Mouse (Mus musculus): ENCODE results near the gene Dapk3. TPM values are rescaled to one million over a fixed set of nuclear protein-coding genes. Genes with fewer than 3 reads are reported as not detected.

Gene Dapk3
- polyA plus RNA-seq, 1 experiment from 2014 or later, result 56.4 TPM

DNA sequence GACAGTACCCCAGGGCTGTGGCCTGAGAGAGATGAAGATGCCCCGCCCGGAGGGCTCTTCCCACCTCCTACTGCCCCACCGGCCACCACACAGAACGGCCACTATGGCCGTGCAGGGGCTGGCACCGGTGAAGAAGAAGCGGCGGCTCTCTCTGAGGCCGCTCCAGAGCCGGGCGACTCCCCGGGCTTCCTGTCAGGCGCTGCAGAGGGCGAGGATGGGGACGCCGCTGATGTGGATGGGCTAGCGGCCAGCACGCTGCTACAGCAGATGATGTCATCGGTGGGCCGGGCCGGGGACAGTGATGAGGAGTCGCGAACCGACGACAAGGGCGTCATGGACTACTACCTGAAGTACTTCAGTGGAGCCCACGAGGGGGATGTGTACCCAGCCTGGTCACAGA, 38.1 kb upstream of the Dapk3 start:
- Histone ChIP-seq H3K9ac (ENCODE audit: low read length) (no peak overlapping the region), H3K27ac (ENCODE audit: low read depth, low read length) (no peak overlapping the region), H3K36me3 (ENCODE audit: control insufficient read depth, insufficient read depth, low read length) (peaks cover 28% of the 10 kb centered on the region), H3K9me3 (ENCODE audit: control insufficient read depth, low read length) (no peaks in the 10 kb centered on the region), H3K4me2 (ENCODE audit: low read depth) (no peak overlapping the region), H3K4me1 (ENCODE audit: control insufficient read depth, insufficient read depth, low read length) (peaks cover 17% of the 10 kb centered on the region), H3K27me3 (ENCODE audit: control insufficient read depth, insufficient read depth, low read length) (no peaks in the 10 kb centered on the region), H3K4me3 (ENCODE audit: low read depth, low read length) (no peak overlapping the region)
- 95% methylated on average over 25 of the region's 27 CpGs for WGBS
- no peak for ATAC-seq (ENCODE audit: insufficient read depth, low FRiP score, low TSS enrichment)
- DNase-seq (ENCODE audit: low spot score), result no peak

DNA sequence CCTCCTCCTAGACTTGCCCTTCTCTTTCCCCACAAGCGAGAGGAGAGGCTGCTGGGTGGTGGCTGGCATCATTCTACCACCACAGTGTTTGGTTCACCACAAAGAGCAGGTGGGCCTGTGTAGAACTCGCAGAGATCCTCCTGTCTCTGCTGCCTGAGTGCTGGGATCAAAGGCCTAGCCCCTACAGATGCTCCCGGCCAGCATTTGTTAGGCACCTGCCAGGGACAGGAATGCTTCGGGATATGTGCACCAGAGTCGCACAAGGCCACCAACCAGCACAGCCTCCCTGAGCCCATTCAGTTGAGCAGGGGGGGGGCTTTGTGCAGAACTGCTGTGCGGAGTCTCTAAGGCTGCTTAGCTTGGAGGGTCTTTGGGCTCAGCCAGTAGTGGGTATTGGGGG, 37.5 kb upstream of the Dapk3 start:
- ATAC-seq (ENCODE audit: insufficient read depth, low FRiP score, low TSS enrichment) (no peak), DNase-seq (ENCODE audit: low spot score) (no peak)
- no peak overlapping the region for H3K4me2 ChIP-seq (ENCODE audit: low read depth)
- H3K27me3 ChIP-seq (ENCODE audit: control insufficient read depth, insufficient read depth, low read length), result no peaks in the 10 kb centered on the region
- peaks cover 28% of the 10 kb centered on the region for H3K36me3 ChIP-seq (ENCODE audit: control insufficient read depth, insufficient read depth, low read length)
- H3K9ac ChIP-seq (ENCODE audit: low read length), result no peak overlapping the region
- WGBS, result 94% methylated on average over 6 of the region's 6 CpGs
- H3K9me3 ChIP-seq (ENCODE audit: control insufficient read depth, low read length), result no peaks in the 10 kb centered on the region
- H3K27ac ChIP-seq (ENCODE audit: low read depth, low read length), result no peak overlapping the region
- H3K4me3 ChIP-seq (ENCODE audit: low read depth, low read length), result no peak overlapping the region
- H3K4me1 ChIP-seq (ENCODE audit: control insufficient read depth, insufficient read depth, low read length), result peaks cover 11% of the 10 kb centered on the region

DNA sequence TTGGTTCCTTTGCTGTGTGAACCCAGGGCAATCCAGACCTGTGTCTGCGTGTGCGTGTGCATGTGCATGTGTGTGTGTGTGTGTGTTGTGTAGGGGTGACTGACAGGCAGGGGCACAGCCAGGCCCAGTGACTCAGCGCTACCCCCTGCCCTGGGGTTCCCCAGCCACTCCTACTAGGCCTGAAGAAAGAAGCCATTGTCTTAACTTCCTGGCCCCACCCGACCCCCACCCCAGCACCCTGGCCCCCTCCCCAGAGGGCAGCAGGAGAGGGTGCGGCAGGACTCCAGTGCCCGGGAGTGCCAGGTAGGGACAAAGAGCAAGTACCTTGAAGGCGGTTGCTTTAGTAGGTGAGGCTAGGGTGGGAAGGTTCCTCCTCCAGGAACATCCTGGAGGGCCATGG, 37.0 kb upstream of the Dapk3 start:
- peaks cover 28% of the 10 kb centered on the region for H3K36me3 ChIP-seq (ENCODE audit: control insufficient read depth, insufficient read depth, low read length)
- no peak overlapping the region for H3K9ac ChIP-seq (ENCODE audit: low read length)
- DNase-seq (ENCODE audit: low spot score) (no peak), ATAC-seq (ENCODE audit: insufficient read depth, low FRiP score, low TSS enrichment) (no peak)
- no peak overlapping the region for H3K4me2 ChIP-seq (ENCODE audit: low read depth)
- 91% methylated on average over 7 of the region's 7 CpGs for WGBS
- no peak overlapping the region for H3K4me3 ChIP-seq (ENCODE audit: low read depth, low read length)
- peaks cover 6% of the 10 kb centered on the region for H3K4me1 ChIP-seq (ENCODE audit: control insufficient read depth, insufficient read depth, low read length)
- H3K27me3 ChIP-seq (ENCODE audit: control insufficient read depth, insufficient read depth, low read length), result no peaks in the 10 kb centered on the region
- no peaks in the 10 kb centered on the region for H3K9me3 ChIP-seq (ENCODE audit: control insufficient read depth, low read length)
- H3K27ac ChIP-seq (ENCODE audit: low read depth, low read length), result no peak overlapping the region

DNA sequence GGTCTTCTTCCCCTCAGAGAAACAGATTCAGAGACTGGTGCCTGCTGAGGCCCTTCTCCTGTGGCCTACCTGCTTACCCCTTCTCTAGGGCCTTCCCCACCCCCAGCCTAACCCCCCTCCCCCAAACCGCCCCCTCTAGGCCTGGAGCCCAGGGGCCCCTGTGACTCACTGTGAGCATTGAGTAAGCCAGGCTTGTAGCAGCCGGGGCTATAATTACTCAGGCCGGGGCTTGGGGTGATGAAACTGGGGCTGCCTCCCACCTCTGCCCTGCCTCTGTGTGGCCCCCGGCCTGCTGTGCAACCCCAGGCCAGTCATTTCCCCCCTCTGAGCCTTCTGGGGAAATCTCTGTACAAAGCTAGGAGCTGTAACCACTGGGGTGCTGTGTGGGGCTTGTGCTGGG, 36.5 kb upstream of the Dapk3 start:
- DNase-seq (ENCODE audit: low spot score) (no peak), ATAC-seq (ENCODE audit: insufficient read depth, low FRiP score, low TSS enrichment) (no peak)
- H3K4me3 ChIP-seq (ENCODE audit: low read depth, low read length), result no peak overlapping the region
- 85% methylated on average over 4 of the region's 4 CpGs for WGBS
- H3K4me2 ChIP-seq (ENCODE audit: low read depth), result no peak overlapping the region
- H3K4me1 ChIP-seq (ENCODE audit: control insufficient read depth, insufficient read depth, low read length), result peaks cover 3% of the 10 kb centered on the region; the same call in 1 of the 2 replicates
- H3K27me3 ChIP-seq (ENCODE audit: control insufficient read depth, insufficient read depth, low read length), result no peaks in the 10 kb centered on the region
- H3K36me3 ChIP-seq (ENCODE audit: control insufficient read depth, insufficient read depth, low read length), result peaks cover 28% of the 10 kb centered on the region
- H3K9ac ChIP-seq (ENCODE audit: low read length), result no peak overlapping the region
- H3K9me3 ChIP-seq (ENCODE audit: control insufficient read depth, low read length), result no peaks in the 10 kb centered on the region
- H3K27ac ChIP-seq (ENCODE audit: low read depth, low read length), result no peak overlapping the region

DNA sequence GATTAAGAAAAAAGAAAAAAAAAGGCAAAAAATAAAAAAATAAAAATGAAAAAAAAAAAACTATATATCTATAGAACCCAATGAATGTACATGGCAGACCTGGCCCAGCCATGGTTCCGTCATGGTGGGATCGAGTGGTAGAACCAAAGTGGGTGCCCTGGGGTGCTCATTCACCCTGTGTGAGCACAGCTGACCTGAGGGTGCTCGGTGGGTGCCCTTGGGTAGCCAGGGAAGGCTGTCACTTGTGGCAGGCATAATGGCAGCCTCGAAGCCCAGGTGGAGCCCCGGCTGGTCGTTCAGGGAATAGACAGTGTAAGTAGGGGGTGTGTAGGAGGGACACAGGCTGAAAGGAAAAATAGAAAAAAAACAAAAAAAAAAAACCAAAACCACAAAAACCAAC, 31.5 kb upstream of the Dapk3 start:
- no peaks in the 10 kb centered on the region for H3K4me1 ChIP-seq (ENCODE audit: control insufficient read depth, insufficient read depth, low read length)
- no peak overlapping the region for H3K9ac ChIP-seq (ENCODE audit: low read length)
- no peak overlapping the region for H3K27ac ChIP-seq (ENCODE audit: low read depth, low read length)
- ATAC-seq (ENCODE audit: insufficient read depth, low FRiP score, low TSS enrichment), result no peak
- no peaks in the 10 kb centered on the region for H3K27me3 ChIP-seq (ENCODE audit: control insufficient read depth, insufficient read depth, low read length)
- no peak for DNase-seq (ENCODE audit: low spot score)
- H3K36me3 ChIP-seq (ENCODE audit: control insufficient read depth, insufficient read depth, low read length), result peaks cover 40% of the 10 kb centered on the region
- H3K9me3 ChIP-seq (ENCODE audit: control insufficient read depth, low read length), result no peaks in the 10 kb centered on the region
- no peak overlapping the region for H3K4me3 ChIP-seq (ENCODE audit: low read depth, low read length)
- H3K4me2 ChIP-seq (ENCODE audit: low read depth), result no peak overlapping the region
- 79% methylated on average over 6 of the region's 6 CpGs for WGBS

DNA sequence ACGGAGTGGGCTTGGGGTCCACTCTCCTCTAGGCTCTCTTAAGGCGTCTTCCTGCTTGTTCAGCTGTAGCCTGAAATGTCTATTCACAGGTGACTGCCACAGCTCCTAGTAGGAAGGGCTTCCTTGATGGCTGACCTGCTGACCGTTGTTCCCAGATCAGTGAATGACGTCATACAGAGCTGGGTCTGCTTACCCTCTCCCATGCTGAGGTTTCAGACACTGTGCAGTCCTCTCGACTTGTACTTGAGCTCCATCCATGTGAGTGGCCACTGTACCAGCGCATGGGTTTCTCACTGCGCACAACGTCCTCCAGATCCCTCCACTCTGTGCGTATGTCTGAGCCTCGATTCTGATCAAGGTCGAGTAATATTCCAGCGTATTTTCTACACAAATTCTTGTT, 30.2 kb upstream of the Dapk3 start:
- WGBS, result 78% methylated on average over 12 of the region's 12 CpGs
- no peaks in the 10 kb centered on the region for H3K27me3 ChIP-seq (ENCODE audit: control insufficient read depth, insufficient read depth, low read length)
- H3K27ac ChIP-seq (ENCODE audit: low read depth, low read length), result no peak overlapping the region
- no peak overlapping the region for H3K4me2 ChIP-seq (ENCODE audit: low read depth)
- H3K4me3 ChIP-seq (ENCODE audit: low read depth, low read length), result no peak overlapping the region
- no peak overlapping the region for H3K9ac ChIP-seq (ENCODE audit: low read length)
- ATAC-seq (ENCODE audit: insufficient read depth, low FRiP score, low TSS enrichment) (no peak), DNase-seq (ENCODE audit: low spot score) (no peak)
- no peaks in the 10 kb centered on the region for H3K4me1 ChIP-seq (ENCODE audit: control insufficient read depth, insufficient read depth, low read length)
- no peaks in the 10 kb centered on the region for H3K9me3 ChIP-seq (ENCODE audit: control insufficient read depth, low read length)
- peaks cover 46% of the 10 kb centered on the region for H3K36me3 ChIP-seq (ENCODE audit: control insufficient read depth, insufficient read depth, low read length)

DNA sequence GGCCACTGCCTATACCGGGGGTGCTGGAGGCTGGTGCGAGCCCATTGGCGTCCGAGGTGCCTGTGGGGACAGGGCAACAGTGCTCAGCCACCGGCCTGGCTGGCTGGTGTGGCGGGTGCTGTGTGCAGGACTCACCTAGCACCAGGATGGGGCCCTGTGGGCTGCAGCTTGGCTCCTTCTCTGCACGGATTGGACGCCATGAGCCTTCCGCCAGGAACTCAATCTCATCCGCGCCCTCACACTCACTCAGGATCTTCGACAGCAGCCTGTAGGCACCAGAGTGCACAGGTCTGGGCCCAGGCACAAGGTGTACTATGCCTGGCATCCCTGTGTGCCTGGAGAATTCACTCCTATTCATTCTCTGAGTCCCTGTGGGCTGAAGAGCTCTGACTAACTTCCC, 28.5 kb upstream of the Dapk3 start:
- Histone ChIP-seq H3K4me3 (ENCODE audit: low read depth, low read length) (no peak overlapping the region), H3K4me1 (ENCODE audit: control insufficient read depth, insufficient read depth, low read length) (no peaks in the 10 kb centered on the region), H3K27ac (ENCODE audit: low read depth, low read length) (no peak overlapping the region), H3K27me3 (ENCODE audit: control insufficient read depth, insufficient read depth, low read length) (no peaks in the 10 kb centered on the region), H3K36me3 (ENCODE audit: control insufficient read depth, insufficient read depth, low read length) (peaks cover 44% of the 10 kb centered on the region), H3K9ac (ENCODE audit: low read length) (no peak overlapping the region), H3K4me2 (ENCODE audit: low read depth) (no peak overlapping the region), H3K9me3 (ENCODE audit: control insufficient read depth, low read length) (no peaks in the 10 kb centered on the region)
- no peak for DNase-seq (ENCODE audit: low spot score)
- ATAC-seq (ENCODE audit: insufficient read depth, low FRiP score, low TSS enrichment), result no peak
- WGBS, result 95% methylated on average over 12 of the region's 12 CpGs

DNA sequence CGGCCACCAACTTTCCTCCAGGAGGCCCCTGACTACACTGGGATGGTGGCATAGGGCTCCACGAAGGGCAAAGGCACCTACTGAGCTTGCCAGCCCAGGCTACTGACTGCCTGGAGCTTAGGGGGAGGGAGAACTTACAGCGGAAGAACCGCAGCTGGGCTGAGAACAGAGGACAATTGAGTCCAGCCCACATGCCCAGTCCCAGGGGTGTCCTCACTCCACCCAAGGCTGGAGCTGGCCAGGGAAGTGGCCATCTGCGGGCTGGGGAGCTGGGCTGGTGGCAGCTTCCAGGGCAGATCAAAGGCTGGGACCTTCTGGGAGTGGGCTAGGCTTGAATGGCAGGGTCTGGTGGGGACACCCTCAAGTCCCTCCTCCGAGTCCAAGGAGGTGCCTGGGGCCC, 28.1 kb upstream of the Dapk3 start:
- no peak overlapping the region for H3K27ac ChIP-seq (ENCODE audit: low read depth, low read length)
- H3K4me2 ChIP-seq (ENCODE audit: low read depth), result no peak overlapping the region
- DNase-seq (ENCODE audit: low spot score) (no peak), ATAC-seq (ENCODE audit: insufficient read depth, low FRiP score, low TSS enrichment) (no peak)
- H3K27me3 ChIP-seq (ENCODE audit: control insufficient read depth, insufficient read depth, low read length), result no peaks in the 10 kb centered on the region
- no peaks in the 10 kb centered on the region for H3K9me3 ChIP-seq (ENCODE audit: control insufficient read depth, low read length)
- WGBS, result 81% methylated on average over 6 of the region's 6 CpGs
- no peak overlapping the region for H3K9ac ChIP-seq (ENCODE audit: low read length)
- peaks cover 44% of the 10 kb centered on the region for H3K36me3 ChIP-seq (ENCODE audit: control insufficient read depth, insufficient read depth, low read length)
- no peak overlapping the region for H3K4me3 ChIP-seq (ENCODE audit: low read depth, low read length)
- H3K4me1 ChIP-seq (ENCODE audit: control insufficient read depth, insufficient read depth, low read length), result no peaks in the 10 kb centered on the region

DNA sequence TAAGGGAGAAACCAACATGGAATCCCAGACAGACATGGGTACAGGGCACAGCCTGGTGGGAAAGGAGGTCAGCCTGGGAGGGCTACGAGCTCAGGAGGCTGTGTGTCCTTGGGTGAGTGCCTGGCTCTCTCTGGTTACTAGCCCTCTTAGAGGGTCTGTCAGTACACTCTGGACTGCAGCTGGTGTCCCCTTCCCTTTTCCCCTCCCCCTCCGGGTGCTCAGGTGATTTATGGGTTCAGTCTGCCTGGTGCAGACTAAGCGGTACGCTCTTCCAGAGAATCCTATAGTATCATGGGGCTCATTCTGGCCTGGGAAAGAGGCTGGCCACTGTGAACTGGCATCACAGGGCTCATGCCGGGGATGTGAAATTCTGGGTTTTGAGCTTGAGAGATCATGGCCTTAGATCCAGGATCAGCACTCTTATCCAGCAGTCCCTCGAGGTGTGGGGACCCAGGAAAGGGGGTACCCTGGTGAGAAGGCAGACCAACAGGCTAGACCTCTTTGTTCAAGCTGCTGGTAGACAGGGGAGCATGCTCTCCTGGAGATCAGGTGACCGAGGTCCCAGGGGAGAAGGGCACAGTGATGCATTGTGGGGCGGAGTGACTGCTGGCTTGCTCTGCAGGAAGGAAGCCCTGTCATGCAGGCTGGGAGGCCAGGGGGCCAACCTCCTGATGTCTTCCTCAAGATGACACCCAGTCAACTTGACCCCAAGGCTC, 21.0 kb upstream of the Dapk3 start:
- 65% methylated on average over 8 of the region's 8 CpGs for WGBS
- no peak overlapping the region for H3K4me3 ChIP-seq (ENCODE audit: low read depth, low read length)
- ATAC-seq (ENCODE audit: insufficient read depth, low FRiP score, low TSS enrichment) (peak; percentile 76), DNase-seq (ENCODE audit: low spot score) (peak; percentile 47)
- H3K36me3 ChIP-seq (ENCODE audit: control insufficient read depth, insufficient read depth, low read length), result peaks cover 21% of the 10 kb centered on the region
- H3K4me2 ChIP-seq (ENCODE audit: low read depth), result peak overlapping the region; percentile 21
- peaks cover 14% of the 10 kb centered on the region for H3K4me1 ChIP-seq (ENCODE audit: control insufficient read depth, insufficient read depth, low read length)
- H3K27me3 ChIP-seq (ENCODE audit: control insufficient read depth, insufficient read depth, low read length), result no peaks in the 10 kb centered on the region
- no peak overlapping the region; the same call in 1 of the 2 replicates for H3K9ac ChIP-seq (ENCODE audit: low read length)
- H3K9me3 ChIP-seq (ENCODE audit: control insufficient read depth, low read length), result no peaks in the 10 kb centered on the region
- H3K27ac ChIP-seq (ENCODE audit: low read depth, low read length), result peak overlapping the region; percentile 85

Measured in neural tube, embryonic 11.5 days (tissue).